Mouse (Mus musculus) kidney, adult 2 months (tissue): Measurements from ENCODE around the gene Fkbp7.

Source experiments
- CTCF ChIP-seq: fragments of 200-500 bp; conservative IDR thresholded peaks from 2 replicates; pipeline ENCODE4 v1.5.1; 2011; ENCODE audit warnings: low read depth, mild to moderate bottlenecking, control low read depth, low read length, moderate library complexity, mixed read lengths; ENCODE audit not compliant: insufficient read depth, insufficient read length
- POLR2A ChIP-seq: fragments of 200-500 bp; IDR thresholded peaks from one replicate; pipeline ENCODE4 v1.6.1; 2011; ENCODE audit warnings: low read depth, low read length, control low read depth

DNA sequence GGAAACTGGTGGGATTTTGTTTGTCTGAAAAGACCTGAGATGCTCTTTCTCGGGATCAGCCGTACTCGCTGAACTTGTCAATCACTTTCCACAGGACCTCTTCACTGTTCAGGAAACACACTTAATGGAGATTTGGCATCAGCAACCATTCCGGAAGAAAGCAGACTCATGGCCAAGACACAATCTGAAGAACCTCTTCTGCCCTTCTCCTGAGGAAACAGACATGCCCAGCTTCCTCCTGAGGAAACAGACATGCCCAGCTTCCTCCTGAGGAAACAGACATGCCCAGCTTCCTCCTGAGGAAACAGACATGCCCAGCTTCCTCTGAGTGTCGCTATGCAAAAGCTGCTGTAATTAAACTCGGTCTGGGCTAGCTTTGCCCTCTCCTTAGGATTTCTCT, 22.4 kb upstream of the Fkbp7 start:
- TF ChIP-seq CTCF (no peak), POLR2A (no peak)
